In the genomic region with DNA sequence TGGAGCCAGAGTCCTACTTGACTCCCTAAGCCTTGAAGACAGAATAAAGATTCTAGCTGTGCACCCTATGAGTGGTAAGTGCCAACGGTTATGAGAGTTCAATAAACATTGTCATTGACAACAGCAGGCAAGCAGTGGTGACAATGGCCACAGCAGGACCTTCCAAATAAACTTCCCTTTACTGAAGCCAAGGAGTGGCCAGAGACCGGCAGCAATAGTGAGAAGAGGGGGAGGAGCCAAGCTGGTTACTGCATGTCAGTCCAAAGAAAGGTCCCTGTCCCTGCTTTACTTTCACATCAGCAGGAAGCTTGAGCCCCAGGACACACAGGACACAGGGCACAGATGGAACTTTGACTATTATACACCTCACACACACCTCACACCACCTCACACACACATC, we compare ENCODE assay signal across 16 mouse cellular contexts. TPM values are rescaled to one million over a fixed set of nuclear protein-coding genes. Genes with fewer than 3 reads are reported as not detected.
"Had no signal": no experiment of that assay in that cellular context is flagged by ENCODE, and none has a peak within 500 bp of the region (broad histone marks: within the 10 kb centered on the region; RNA-seq: fewer than 3 reads in every experiment).

No protein-coding gene starts in this region.

- DNase-seq: lung, adult 2 months; lung, postnatal 14 days; lung, postnatal 4 days; retina, postnatal 1 day; right cerebral cortex, adult 18-20 months; right cerebral cortex, postnatal 25 days; right cerebral cortex, postnatal 4 days; spleen, adult 18-20 months; thymus, adult 18-20 months; thymus, postnatal 14 days; thymus, postnatal 4 days had no signal

- ATAC-seq: lung, postnatal 0 days; midbrain, embryonic 13.5 days; midbrain, embryonic 15.5 days had no signal

RNA-seq across cellular contexts. Expression of gene Pla2g4d, which starts 7.2 kb away (rescaled TPM):
- total RNA-seq: monocyte, adult 5-6 weeks; neutrophil, adult 5-6 weeks had no signal

RNA-seq across cellular contexts. Expression of gene Pla2g4f, which starts 17.8 kb away (rescaled TPM):
- total RNA-seq: monocyte, adult 5-6 weeks had no signal

RNA-seq across cellular contexts. Expression of gene Pla2g4e, which starts 51.0 kb away (rescaled TPM):
- total RNA-seq: monocyte, adult 5-6 weeks; neutrophil, adult 5-6 weeks had no signal
